Mouse (Mus musculus) heart, embryonic 10.5 days (tissue): ENCODE data around the gene Pcx. TPM values are rescaled to one million over a fixed set of nuclear protein-coding genes. Genes with fewer than 3 reads are reported as not detected.
A peak's percentile ranks its signal among the peaks of the same experiment; 100 is the strongest.

Experiments used
- DNase-seq: peaks from one replicate; pipeline ENCODE4 v3.0.0-alpha.2; 2017; ENCODE audit warnings: low spot score
- H3K27ac ChIP-seq: fragments of 300-500 bp; sonication (generic); 2 replicates; pipeline ENCODE4 v1.5.1; 2016; ENCODE audit warnings: mild to moderate bottlenecking
- H3K27me3 ChIP-seq: fragments of 300-500 bp; sonication (generic); 2 replicates; pipeline ENCODE4 v1.6.1; 2016; ENCODE audit warnings: mild to moderate bottlenecking; ENCODE audit not compliant: poor library complexity, insufficient read depth, severe bottlenecking
- H3K36me3 ChIP-seq: fragments of 300-500 bp; sonication (generic); 2 replicates; pipeline ENCODE4 v1.6.1; 2016; ENCODE audit warnings: mild to moderate bottlenecking, moderate library complexity
- H3K4me1 ChIP-seq: fragments of 300-500 bp; sonication (generic); 2 replicates; pipeline ENCODE4 v1.6.1; 2016; ENCODE audit warnings: mild to moderate bottlenecking
- H3K4me3 ChIP-seq: fragments of 300-500 bp; sonication (generic); 2 replicates; pipeline ENCODE4 v1.5.1; 2016; ENCODE audit warnings: mild to moderate bottlenecking, moderate library complexity
- H3K9me3 ChIP-seq: fragments of 300-500 bp; sonication (generic); 2 replicates; pipeline ENCODE4 v1.6.1; 2016; ENCODE audit warnings: mild to moderate bottlenecking, moderate library complexity
- WGBS: fragments of 180-500 bp; shearing (Covaris S2); methylation state at CpG from one replicate; pipeline ENCODE4 v1.1.7; 2016; 5-methylcytosine and 5-hydroxymethylcytosine counted together
- polyA plus RNA-seq: library from polyadenylated mRNA; unstranded; fragments of >200 nt; fragmentation: Nextera tagmentation; extraction: Ambion mirVana; gene quantifications from 2 replicates; pipeline ENCODE4 v1.2.1, GENCODE M21; 2016

Gene Pcx
- polyA plus RNA-seq, 1 experiment from 2014 or later = 21.4 TPM

DNA sequence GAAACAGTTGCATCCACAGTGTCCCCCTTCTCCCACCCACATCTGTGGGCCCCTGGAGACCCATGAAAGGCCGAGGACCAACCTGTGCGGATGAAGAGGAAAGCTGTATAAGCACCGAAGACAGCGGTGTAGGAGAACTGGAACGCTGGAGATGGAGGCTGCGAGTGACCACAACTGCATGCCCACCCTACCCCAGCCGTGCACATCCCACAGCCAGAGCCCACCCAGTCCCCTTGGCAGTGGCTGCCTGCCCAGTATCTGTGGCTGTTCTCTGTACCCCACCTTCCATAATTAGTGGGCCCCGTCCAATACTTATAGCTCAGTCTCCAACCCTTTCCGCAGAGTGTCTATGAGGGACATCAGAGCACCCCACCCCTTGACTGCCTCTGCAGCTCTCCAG, 113.1 kb downstream of the Pcx start:
- Histone ChIP-seq H3K27ac (no peak overlapping the region), H3K9me3 (no peaks in the 10 kb centered on the region)
- WGBS = 90% methylated on average over 9 of the region's 9 CpGs

GRCm38 (mm10) chr19:4624006-4624405, 113.7 kb downstream of the Pcx start:
- no peak overlapping the region for H3K4me3 ChIP-seq
- WGBS = 89% methylated on average over 12 of the region's 12 CpGs

More for the DNA sequence above, 113.1 kb downstream of the Pcx start:
- H3K27me3 ChIP-seq = no peaks in the 10 kb centered on the region
- peak; percentile 68 for DNase-seq
- H3K36me3 ChIP-seq = peaks cover 38% of the 10 kb centered on the region
- no peak overlapping the region for H3K4me3 ChIP-seq
- H3K4me1 ChIP-seq = peaks cover 28% of the 10 kb centered on the region

DNA sequence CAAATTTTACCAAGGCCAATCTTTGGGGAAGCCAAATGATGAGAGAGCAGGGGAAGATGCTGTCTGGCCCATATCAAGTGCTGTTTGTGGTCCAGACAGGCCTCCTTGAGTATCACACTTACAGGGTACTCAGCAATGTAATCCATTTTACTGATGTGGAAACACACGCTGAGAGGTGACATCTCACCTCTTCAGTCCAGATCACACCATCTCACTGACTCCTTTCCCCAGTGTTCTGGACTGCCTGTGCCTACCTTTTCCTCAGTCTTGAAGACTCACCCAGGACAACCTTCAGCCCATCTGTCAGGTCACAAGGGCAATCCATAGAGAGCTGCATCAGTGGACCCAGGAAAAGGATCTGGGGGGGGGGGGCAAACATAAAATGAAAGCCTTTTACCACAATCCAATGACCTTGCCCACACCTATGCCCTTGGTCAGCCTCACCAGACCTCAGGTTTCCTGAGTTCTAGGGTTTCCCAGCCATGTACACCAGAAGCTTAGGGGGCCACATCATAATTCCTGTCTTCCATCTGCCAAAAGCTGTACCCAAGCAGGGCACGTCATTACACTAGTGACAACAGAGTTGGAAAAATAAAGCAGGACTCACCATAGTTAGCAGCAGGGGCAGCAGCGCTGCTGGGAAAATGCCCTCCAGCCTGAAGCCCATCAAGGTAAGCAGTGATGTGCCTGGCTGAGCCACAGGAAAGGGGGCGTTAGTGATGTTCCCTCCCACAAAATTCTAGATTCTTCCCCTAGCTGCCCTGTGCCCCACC, 114.3 kb downstream of the Pcx start:
- WGBS = 35% methylated on average over 4 of the region's 4 CpGs
- peak overlapping the region; percentile 89 for H3K4me3 ChIP-seq
- H3K27ac ChIP-seq = peak overlapping the region; percentile 96
- H3K36me3 ChIP-seq = peaks cover 38% of the 10 kb centered on the region
- H3K9me3 ChIP-seq = no peaks in the 10 kb centered on the region
- no peaks in the 10 kb centered on the region for H3K27me3 ChIP-seq
- peak; percentile 64 for DNase-seq
- peaks cover 27% of the 10 kb centered on the region for H3K4me1 ChIP-seq

More at GRCm38 (mm10) chr19:4624006-4624405, 113.7 kb downstream of the Pcx start:
- Histone ChIP-seq H3K36me3 (peaks cover 38% of the 10 kb centered on the region), H3K27me3 (no peaks in the 10 kb centered on the region), H3K9me3 (no peaks in the 10 kb centered on the region), H3K27ac (no peak overlapping the region), H3K4me1 (peaks cover 27% of the 10 kb centered on the region)
- peak; percentile 52 for DNase-seq

DNA sequence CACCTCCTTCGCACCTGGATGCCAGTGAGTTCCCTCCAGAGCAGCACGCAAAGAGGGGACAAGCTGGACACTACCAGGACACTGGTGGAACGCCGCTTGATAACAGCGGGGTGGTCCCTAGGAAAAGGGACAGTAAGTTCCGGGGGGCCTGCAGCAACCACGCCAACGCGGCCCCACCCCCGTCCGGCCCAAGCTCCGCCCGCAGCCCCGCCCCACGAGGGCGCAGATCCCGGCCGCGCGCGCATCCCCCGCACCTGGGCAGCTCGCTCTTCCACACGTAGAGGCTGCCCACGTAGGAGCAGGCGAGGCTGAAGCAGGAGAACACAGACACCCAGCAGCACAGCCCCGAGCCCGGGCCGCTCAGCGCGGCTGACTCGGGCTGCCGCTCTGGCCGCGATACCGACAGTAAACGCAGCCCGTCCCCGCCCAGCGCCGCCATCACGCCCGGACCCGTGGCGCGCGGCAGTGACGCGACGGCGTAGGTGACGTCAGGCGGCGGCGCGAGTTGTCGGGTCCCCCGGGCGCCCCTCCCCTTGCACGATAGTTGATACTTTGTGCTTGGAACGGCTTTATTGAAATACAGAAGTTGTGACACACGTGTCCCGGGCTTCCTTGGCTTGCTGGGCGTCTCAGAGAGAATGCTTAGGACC, 115.0 kb downstream of the Pcx start, which contains the start of gene Rce1:
Gene Rce1, minus strand, starts transcription at position 463 of the 650 bp plus-strand sequence.
- H3K27ac ChIP-seq = peak within 1 kb of the TSS; percentile 96
- H3K4me1 ChIP-seq = peaks cover 27% of the 10 kb centered on the region
- H3K9me3 ChIP-seq = no peaks in the 10 kb centered on the region
- no peaks in the 10 kb centered on the region for H3K27me3 ChIP-seq
- H3K36me3 ChIP-seq = peaks cover 38% of the 10 kb centered on the region
- H3K4me3 ChIP-seq = peak within 1 kb of the TSS; percentile 89
- DNase-seq = peak; percentile 93
- WGBS = 1% methylated on average over 63 of the region's 64 CpGs

GRCm38 (mm10) chr19:4625829-4626535, 115.7 kb downstream of the Pcx start:
- Histone ChIP-seq H3K36me3 (peaks cover 33% of the 10 kb centered on the region), H3K9me3 (no peaks in the 10 kb centered on the region), H3K4me1 (peaks cover 27% of the 10 kb centered on the region), H3K27me3 (no peaks in the 10 kb centered on the region), H3K27ac (peak overlapping the region; percentile 96), H3K4me3 (peak overlapping the region; percentile 89)
- no peak for DNase-seq
- 2% methylated on average over 35 of the region's 35 CpGs for WGBS

- no peak overlapping the region for H3K4me3 ChIP-seq
- H3K27me3 ChIP-seq = 0 out of 2 replicates have a peak, but pooled peaks cover 3% of the 10 kb centered on the region
- H3K9me3 ChIP-seq = no peaks in the 10 kb centered on the region
- 0% methylated on average over 1 of the region's 1 CpGs for WGBS
- DNase-seq = no peak
- H3K36me3 ChIP-seq = peaks cover 4% of the 10 kb centered on the region
- no peak overlapping the region for H3K27ac ChIP-seq
- peaks cover 27% of the 10 kb centered on the region for H3K4me1 ChIP-seq
Measured at GRCm38 (mm10) chr19:4628819-4629218, 118.5 kb downstream of the Pcx start.

- Histone ChIP-seq H3K4me3 (no peak overlapping the region), H3K4me1 (no peaks in the 10 kb centered on the region), H3K36me3 (no peaks in the 10 kb centered on the region), H3K9me3 (no peaks in the 10 kb centered on the region), H3K27ac (no peak overlapping the region), H3K27me3 (0 out of 2 replicates have a peak, but pooled peaks cover 9% of the 10 kb centered on the region)
- no peak for DNase-seq
- WGBS = 69% methylated on average over 4 of the region's 4 CpGs
Measured at GRCm38 (mm10) chr19:4635986-4636385, 125.7 kb downstream of the Pcx start.

DNA sequence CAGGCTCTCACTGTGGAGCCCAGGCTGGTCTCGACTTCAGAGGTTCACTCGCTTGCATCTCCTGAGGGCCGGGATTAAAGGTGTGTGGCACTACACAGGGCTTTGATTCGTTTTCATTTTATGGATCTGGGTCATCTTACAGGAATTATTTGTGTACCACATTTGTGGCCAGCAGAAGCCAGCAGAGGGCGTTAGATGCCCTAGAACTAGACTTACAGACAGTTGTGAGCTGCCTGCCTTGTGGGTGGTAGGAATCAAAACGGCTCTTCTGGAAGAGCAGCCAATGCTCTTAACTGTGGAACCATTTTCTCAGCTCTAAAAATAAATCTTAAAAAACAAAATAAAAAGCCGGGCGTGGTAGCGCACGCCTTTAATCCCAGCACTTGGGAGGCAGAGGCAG, 134.0 kb downstream of the Pcx start:
- WGBS = 34% methylated on average over 10 of the region's 10 CpGs
- H3K9me3 ChIP-seq = no peaks in the 10 kb centered on the region
- H3K4me3 ChIP-seq = no peak overlapping the region
- H3K27ac ChIP-seq = no peak overlapping the region
- H3K27me3 ChIP-seq = 0 out of 2 replicates have a peak, but pooled peaks cover 11% of the 10 kb centered on the region
- H3K4me1 ChIP-seq = no peaks in the 10 kb centered on the region
- DNase-seq = no peak
- H3K36me3 ChIP-seq = no peaks in the 10 kb centered on the region

- WGBS = 77% methylated on average over 11 of the region's 11 CpGs
- Histone ChIP-seq H3K27ac (no peak overlapping the region), H3K9me3 (no peaks in the 10 kb centered on the region), H3K4me3 (no peak overlapping the region), H3K36me3 (no peaks in the 10 kb centered on the region), H3K27me3 (0 out of 2 replicates have a peak, but pooled peaks cover 8% of the 10 kb centered on the region), H3K4me1 (no peaks in the 10 kb centered on the region)
- DNase-seq = no peak
Measured at GRCm38 (mm10) chr19:4646917-4647492, 136.7 kb downstream of the Pcx start.

DNA sequence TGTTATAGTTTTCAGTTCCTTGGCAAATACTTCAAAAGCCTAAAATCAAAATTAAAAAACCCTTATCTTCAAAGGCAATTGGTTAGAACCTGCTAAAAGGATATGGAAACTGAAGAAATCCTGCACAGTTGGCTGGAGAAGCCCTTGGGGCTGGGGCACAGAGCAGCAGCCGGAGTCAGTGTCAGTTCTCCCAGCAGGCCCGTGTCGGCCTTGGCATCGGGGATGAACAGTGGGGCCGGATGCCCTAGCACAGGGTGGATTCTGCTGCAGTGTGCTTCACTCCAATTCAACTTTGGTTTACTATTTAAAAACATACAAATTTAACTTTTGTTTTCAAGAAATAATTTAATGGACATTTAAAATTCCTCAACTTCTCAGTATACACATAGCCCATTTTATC, 147.9 kb downstream of the Pcx start:
- H3K9me3 ChIP-seq = no peaks in the 10 kb centered on the region
- WGBS = 91% methylated on average over 5 of the region's 5 CpGs
- H3K4me1 ChIP-seq = no peaks in the 10 kb centered on the region
- H3K27me3 ChIP-seq = no peaks in the 10 kb centered on the region
- no peaks in the 10 kb centered on the region for H3K36me3 ChIP-seq
- no peak overlapping the region for H3K27ac ChIP-seq
- DNase-seq = no peak
- H3K4me3 ChIP-seq = no peak overlapping the region

GRCm38 (mm10) chr19:4666815-4667214, 156.5 kb downstream of the Pcx start:
- Histone ChIP-seq H3K4me3 (no peak overlapping the region), H3K27me3 (peaks cover 5% of the 10 kb centered on the region), H3K4me1 (no peaks in the 10 kb centered on the region), H3K27ac (no peak overlapping the region), H3K36me3 (no peaks in the 10 kb centered on the region), H3K9me3 (no peaks in the 10 kb centered on the region)
- no peak for DNase-seq

- 69% methylated on average over 4 of the region's 4 CpGs for WGBS
- Histone ChIP-seq H3K4me3 (no peak overlapping the region), H3K36me3 (no peaks in the 10 kb centered on the region), H3K4me1 (no peaks in the 10 kb centered on the region), H3K27ac (no peak overlapping the region), H3K27me3 (no peaks in the 10 kb centered on the region; the same call in 1 of the 2 replicates), H3K9me3 (no peaks in the 10 kb centered on the region)
- no peak for DNase-seq
Measured at GRCm38 (mm10) chr19:4670776-4671175, 160.5 kb downstream of the Pcx start.
